Mouse (Mus musculus): Measurements from ENCODE around the gene Cct4. TPM values are rescaled to one million over a fixed set of nuclear protein-coding genes. Genes with fewer than 3 reads are reported as not detected.
A peak's percentile ranks its signal among the peaks of the same experiment; 100 is the strongest.

Cct4 gene
- polyA plus RNA-seq, 1 experiment from 2014 or later = 271 TPM

GRCm38 (mm10) chr11:23013580-23014294 is 23.4 kb downstream of the Cct4 start:
- ATAC-seq (ENCODE audit: borderline replicate concordance, extremely low read depth, low FRiP score, low TSS enrichment) = no peak
- no peaks in the 10 kb centered on the region for H3K36me3 ChIP-seq
- H3K27ac ChIP-seq = no peak overlapping the region
- no peaks in the 10 kb centered on the region for H3K27me3 ChIP-seq
- no peaks in the 10 kb centered on the region for H3K9me3 ChIP-seq
- H3K4me2 ChIP-seq = no peak overlapping the region
- WGBS = 88% methylated on average over 4 of the region's 4 CpGs
- H3K4me1 ChIP-seq = no peaks in the 10 kb centered on the region
- no peak overlapping the region for H3K9ac ChIP-seq
- H3K4me3 ChIP-seq = no peak overlapping the region

- no peak overlapping the region for H3K9ac ChIP-seq
- no peaks in the 10 kb centered on the region for H3K9me3 ChIP-seq
- no peak overlapping the region for H3K27ac ChIP-seq
- no peaks in the 10 kb centered on the region for H3K36me3 ChIP-seq
- no peak overlapping the region for H3K4me3 ChIP-seq
- no peaks in the 10 kb centered on the region for H3K27me3 ChIP-seq
- WGBS = 64% methylated on average over 6 of the region's 6 CpGs
- no peak overlapping the region for H3K4me2 ChIP-seq
- no peaks in the 10 kb centered on the region for H3K4me1 ChIP-seq
- ATAC-seq (ENCODE audit: borderline replicate concordance, extremely low read depth, low FRiP score, low TSS enrichment) = no peak
Measured at GRCm38 (mm10) chr11:23014996-23015395, 24.7 kb downstream of the Cct4 start.

DNA sequence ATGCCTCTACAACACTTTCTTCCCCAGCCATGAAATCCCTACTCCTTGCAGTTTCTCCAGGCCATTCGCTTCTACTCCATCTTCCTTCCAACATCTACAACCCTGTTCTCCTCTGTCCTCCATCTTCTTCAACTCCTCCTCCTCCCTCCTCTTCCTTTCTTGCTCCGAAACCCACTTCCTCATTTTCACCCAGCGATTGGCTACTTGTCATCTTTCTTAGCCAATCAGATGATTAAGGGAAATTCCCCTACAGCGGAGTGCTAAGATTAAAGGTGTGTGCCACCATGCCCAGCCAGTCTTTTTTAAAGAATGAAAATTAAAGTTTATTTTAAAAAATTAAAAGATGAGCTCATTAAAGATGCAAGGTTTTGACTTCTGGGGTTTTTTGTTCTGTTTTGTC is 27.6 kb downstream of the Cct4 start:
- no peaks in the 10 kb centered on the region for H3K9me3 ChIP-seq
- no peak overlapping the region for H3K4me2 ChIP-seq
- no peaks in the 10 kb centered on the region for H3K27me3 ChIP-seq
- no peaks in the 10 kb centered on the region for H3K4me1 ChIP-seq
- no peaks in the 10 kb centered on the region for H3K36me3 ChIP-seq
- whole genome bisulfite sequencing = 87% methylated on average over 4 of the region's 4 CpGs
- no peak overlapping the region for H3K4me3 ChIP-seq
- H3K9ac ChIP-seq = no peak overlapping the region
- no peak overlapping the region for H3K27ac ChIP-seq
- no peak for ATAC-seq (ENCODE audit: borderline replicate concordance, extremely low read depth, low FRiP score, low TSS enrichment)

DNA sequence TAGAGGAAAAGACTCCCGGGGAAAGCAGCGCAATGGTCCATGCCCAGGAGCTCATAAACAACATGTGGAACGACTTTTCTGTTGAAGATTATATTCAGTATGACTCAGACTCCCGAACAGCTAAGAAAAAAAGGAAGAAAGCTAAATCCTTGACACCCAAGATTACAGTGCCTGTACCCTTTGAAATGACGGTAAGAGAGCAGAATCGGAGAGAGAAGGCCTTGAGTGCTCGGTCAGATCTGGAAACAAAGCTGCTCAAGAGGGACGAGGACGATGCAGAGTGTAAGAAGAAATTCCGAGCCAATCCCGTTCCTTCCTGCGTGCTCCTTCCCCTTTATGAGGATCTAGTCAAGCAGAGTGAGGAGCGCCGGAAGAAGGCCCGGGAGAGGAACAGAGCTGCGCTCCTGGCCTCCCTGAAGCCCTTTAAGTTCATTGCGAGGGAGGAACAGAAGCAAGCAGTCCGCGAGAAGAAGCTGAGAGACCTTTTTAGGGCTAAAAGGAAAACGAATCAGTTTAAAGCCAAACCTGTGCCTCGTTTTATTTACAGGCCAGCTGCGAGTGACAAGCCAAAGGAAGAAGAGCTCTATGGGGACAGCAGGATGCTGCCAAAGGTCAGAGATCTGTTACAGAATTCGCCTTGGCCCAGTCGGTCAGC is 29.9 kb downstream of the Cct4 start:
- Histone ChIP-seq H3K4me1 (no peaks in the 10 kb centered on the region), H3K27ac (no peak overlapping the region), H3K4me3 (no peak overlapping the region), H3K36me3 (no peaks in the 10 kb centered on the region), H3K4me2 (no peak overlapping the region), H3K9me3 (no peaks in the 10 kb centered on the region), H3K27me3 (no peaks in the 10 kb centered on the region), H3K9ac (no peak overlapping the region)
- 67% methylated on average over 24 of the region's 24 CpGs for WGBS
- ATAC-seq (ENCODE audit: borderline replicate concordance, extremely low read depth, low FRiP score, low TSS enrichment) = no peak

- Histone ChIP-seq H3K4me2 (no peak overlapping the region), H3K9ac (no peak overlapping the region), H3K4me1 (no peaks in the 10 kb centered on the region), H3K27ac (no peak overlapping the region), H3K4me3 (no peak overlapping the region), H3K9me3 (no peaks in the 10 kb centered on the region), H3K27me3 (no peaks in the 10 kb centered on the region), H3K36me3 (no peaks in the 10 kb centered on the region)
- 91% methylated on average over 14 of the region's 14 CpGs for WGBS
- ATAC-seq (ENCODE audit: borderline replicate concordance, extremely low read depth, low FRiP score, low TSS enrichment) = no peak
Measured at GRCm38 (mm10) chr11:23020841-23021240, 30.5 kb downstream of the Cct4 start.

- Histone ChIP-seq H3K36me3 (no peaks in the 10 kb centered on the region), H3K4me1 (no peaks in the 10 kb centered on the region), H3K27me3 (no peaks in the 10 kb centered on the region), H3K4me3 (no peak overlapping the region), H3K9ac (no peak overlapping the region), H3K27ac (no peak overlapping the region), H3K4me2 (no peak overlapping the region), H3K9me3 (no peaks in the 10 kb centered on the region)
- ATAC-seq (ENCODE audit: borderline replicate concordance, extremely low read depth, low FRiP score, low TSS enrichment) = no peak
- 85% methylated on average over 2 of the region's 2 CpGs for WGBS
Measured at GRCm38 (mm10) chr11:23023155-23023554, 32.8 kb downstream of the Cct4 start.

- Histone ChIP-seq H3K4me2 (no peak overlapping the region), H3K27ac (no peak overlapping the region), H3K4me3 (no peak overlapping the region), H3K4me1 (no peaks in the 10 kb centered on the region), H3K9me3 (no peaks in the 10 kb centered on the region), H3K27me3 (no peaks in the 10 kb centered on the region), H3K36me3 (no peaks in the 10 kb centered on the region), H3K9ac (no peak overlapping the region)
- ATAC-seq (ENCODE audit: borderline replicate concordance, extremely low read depth, low FRiP score, low TSS enrichment) = no peak
- 67% methylated on average over 3 of the region's 3 CpGs for WGBS
Measured at GRCm38 (mm10) chr11:23024169-23024568, 33.9 kb downstream of the Cct4 start.

DNA sequence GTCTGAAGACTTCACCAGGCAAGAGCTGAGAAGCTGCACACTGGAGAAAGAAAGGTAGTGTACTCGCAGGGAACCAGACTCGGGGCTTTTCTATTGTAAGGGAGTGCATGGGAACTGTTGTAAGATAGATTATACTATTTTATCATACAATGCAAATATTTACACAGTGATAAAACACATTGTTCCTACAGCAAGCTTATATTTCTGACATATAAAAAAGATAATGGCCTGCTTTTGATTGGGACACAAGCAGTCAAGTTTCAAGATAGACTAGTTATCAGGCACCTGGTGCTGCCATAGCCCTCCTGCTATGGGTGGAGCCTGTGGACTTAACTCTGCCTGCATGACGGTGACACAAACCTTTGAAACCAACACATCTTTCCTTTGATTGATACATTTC is 38.6 kb downstream of the Cct4 start:
- Histone ChIP-seq H3K9ac (no peak overlapping the region), H3K27ac (no peak overlapping the region), H3K4me3 (no peak overlapping the region), H3K4me2 (no peak overlapping the region), H3K27me3 (no peaks in the 10 kb centered on the region), H3K36me3 (no peaks in the 10 kb centered on the region), H3K4me1 (no peaks in the 10 kb centered on the region), H3K9me3 (no peaks in the 10 kb centered on the region)
- no peak for ATAC-seq (ENCODE audit: borderline replicate concordance, extremely low read depth, low FRiP score, low TSS enrichment)
- WGBS = 14% methylated on average over 3 of the region's 3 CpGs

- no peak for ATAC-seq (ENCODE audit: borderline replicate concordance, extremely low read depth, low FRiP score, low TSS enrichment)
- no peaks in the 10 kb centered on the region for H3K9me3 ChIP-seq
- H3K9ac ChIP-seq = no peak overlapping the region
- H3K4me3 ChIP-seq = no peak overlapping the region
- H3K27ac ChIP-seq = no peak overlapping the region
- no peaks in the 10 kb centered on the region for H3K36me3 ChIP-seq
- H3K4me2 ChIP-seq = no peak overlapping the region
- WGBS = 68% methylated on average over 6 of the region's 6 CpGs
- H3K4me1 ChIP-seq = no peaks in the 10 kb centered on the region
- H3K27me3 ChIP-seq = no peaks in the 10 kb centered on the region
Measured at GRCm38 (mm10) chr11:23029399-23029798, 39.1 kb downstream of the Cct4 start.

- Histone ChIP-seq H3K9me3 (no peaks in the 10 kb centered on the region), H3K4me1 (no peaks in the 10 kb centered on the region), H3K36me3 (no peaks in the 10 kb centered on the region), H3K4me3 (no peak overlapping the region), H3K4me2 (no peak overlapping the region), H3K9ac (no peak overlapping the region), H3K27ac (no peak overlapping the region), H3K27me3 (no peaks in the 10 kb centered on the region)
- no peak for ATAC-seq (ENCODE audit: borderline replicate concordance, extremely low read depth, low FRiP score, low TSS enrichment)
- 55% methylated on average over 5 of the region's 5 CpGs for WGBS
Measured at GRCm38 (mm10) chr11:23047252-23047651, 56.9 kb downstream of the Cct4 start.

- Histone ChIP-seq H3K4me3 (no peak overlapping the region), H3K9ac (no peak overlapping the region), H3K4me2 (peak overlapping the region; percentile 32), H3K27me3 (no peaks in the 10 kb centered on the region), H3K4me1 (no peaks in the 10 kb centered on the region), H3K36me3 (no peaks in the 10 kb centered on the region), H3K27ac (no peak overlapping the region), H3K9me3 (no peaks in the 10 kb centered on the region)
- WGBS = 30% methylated on average over 20 of the region's 20 CpGs
- no peak for ATAC-seq (ENCODE audit: borderline replicate concordance, extremely low read depth, low FRiP score, low TSS enrichment)
Measured at GRCm38 (mm10) chr11:23047663-23048582, 57.6 kb downstream of the Cct4 start.

DNA sequence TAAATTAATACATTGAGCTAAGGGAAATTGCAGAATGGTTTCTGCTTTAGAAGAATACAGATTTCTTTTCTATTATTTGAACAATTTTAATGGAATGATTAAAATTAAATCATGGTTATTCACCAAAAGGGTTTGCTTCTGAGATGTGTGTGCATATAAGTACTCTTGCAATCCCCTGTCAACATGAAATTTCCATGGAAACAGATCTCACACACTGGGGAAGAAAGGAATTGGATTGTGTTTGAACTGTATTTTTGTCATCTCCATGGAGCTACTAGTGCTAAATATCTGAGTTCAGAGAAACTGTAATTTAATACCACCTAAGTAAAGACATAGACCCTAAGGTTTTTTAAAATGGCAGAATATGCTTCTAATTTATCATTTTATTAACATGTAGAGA is 59.3 kb downstream of the Cct4 start:
- no peak overlapping the region for H3K27ac ChIP-seq
- H3K27me3 ChIP-seq = no peaks in the 10 kb centered on the region
- no peaks in the 10 kb centered on the region for H3K36me3 ChIP-seq
- H3K4me1 ChIP-seq = no peaks in the 10 kb centered on the region
- no peak overlapping the region for H3K4me3 ChIP-seq
- no peak for ATAC-seq (ENCODE audit: borderline replicate concordance, extremely low read depth, low FRiP score, low TSS enrichment)
- no peaks in the 10 kb centered on the region for H3K9me3 ChIP-seq
- H3K4me2 ChIP-seq = no peak overlapping the region
- H3K9ac ChIP-seq = no peak overlapping the region

Measured in lung, embryonic 15.5 days (tissue).